ENCODE assay signal across 14 mouse cellular contexts in genomic region chr19:10398296-10398695, GRCm38 (mm10). TPM values are rescaled to one million over a fixed set of nuclear protein-coding genes. Genes with fewer than 3 reads are reported as not detected.
DNase-seq lines count a peak whose midpoint lies in the region; ATAC-seq lines count a peak whose summit lies in the region.
"Had no signal": no experiment of that assay in that cellular context is flagged by ENCODE, and none has a peak within 500 bp of the region (broad histone marks: within the 10 kb centered on the region; RNA-seq: fewer than 3 reads in every experiment).

No protein-coding gene starts in this region.

- intact Hi-C loops in left cerebral cortex, postnatal 36 days (cut with DNase I): loop anchor here (5.0 kb wide), 1 partner anchor 34 kb away; no protein-coding TSS in a partner anchor

- H3K27me3 ChIP-seq in forebrain, embryonic 13.5 days: no peaks in the 10 kb centered on the region
- no peaks in the 10 kb centered on the region for H3K27me3 ChIP-seq in forebrain, embryonic 11.5 days (ENCODE audit: control insufficient read depth, insufficient read depth, low read length)
- H3K27me3 ChIP-seq: hindbrain, embryonic 15.5 days had no signal

- no peak for DNase-seq in forebrain, embryonic 11.5 days (ENCODE audit: low spot score)
- DNase-seq in cerebellum, adult 9-10 months: peak; percentile 58
- peak; percentile 63 to 86 for DNase-seq in frontal cortex, postnatal 10 days (ENCODE audit: low spot score in 2 of 2)
- DNase-seq in left cerebral cortex, postnatal 36 days (ENCODE audit: low spot score in 2 of 2): peak; percentile 88 to 93
- DNase-seq in lung, postnatal 25 days (ENCODE audit: low spot score): no peak
- DNase-seq: B cell, adult 2 months had no signal

- no peak overlapping the region for H3K9ac ChIP-seq in forebrain, embryonic 13.5 days
- H3K9ac ChIP-seq in forebrain, embryonic 11.5 days (ENCODE audit: low read length): no peak overlapping the region
- H3K9ac ChIP-seq: hindbrain, embryonic 15.5 days; limb, embryonic 15.5 days had no signal

- no peak; the same call in 1 of the 2 replicates for ATAC-seq in forebrain, embryonic 13.5 days
- ATAC-seq in forebrain, embryonic 11.5 days (replicated peaks; ENCODE audit: low FRiP score): no peak
- ATAC-seq in monocyte, adult 5-6 weeks (replicated peaks; ENCODE audit: insufficient number of reproducible peaks, low FRiP score, low TSS enrichment, poor library complexity, severe bottlenecking): no peak
- ATAC-seq in activated CD4-positive, CD25-positive, alpha-beta regulatory T cell, adult 4 months: no peak

- H3K9me3 ChIP-seq in forebrain, embryonic 13.5 days (replicated peaks): no peaks in the 10 kb centered on the region
- H3K9me3 ChIP-seq in forebrain, embryonic 11.5 days (ENCODE audit: control insufficient read depth, low read length): no peaks in the 10 kb centered on the region
- H3K9me3 ChIP-seq: heart, embryonic 10.5 days; hindbrain, embryonic 15.5 days; limb, embryonic 15.5 days had no signal

- H3K27ac ChIP-seq in forebrain, embryonic 13.5 days: peak overlapping the region; percentile 60
- no peak overlapping the region for H3K27ac ChIP-seq in forebrain, embryonic 11.5 days (ENCODE audit: low read depth, low read length)
- H3K27ac ChIP-seq: heart, embryonic 10.5 days; hindbrain, embryonic 15.5 days; kidney, postnatal 0 days; limb, embryonic 15.5 days had no signal

- WGBS in forebrain, embryonic 13.5 days: 69% methylated on average over 6 of the region's 6 CpGs
- 71% methylated on average over 6 of the region's 6 CpGs for WGBS in forebrain, embryonic 11.5 days

- H3K4me2 ChIP-seq in forebrain, embryonic 13.5 days: no peak overlapping the region
- no peak overlapping the region for H3K4me2 ChIP-seq in forebrain, embryonic 11.5 days (ENCODE audit: low read depth, low read length, severe bottlenecking)
- H3K4me2 ChIP-seq: hindbrain, embryonic 15.5 days; limb, embryonic 15.5 days had no signal

- peaks cover 48% of the 10 kb centered on the region for H3K4me1 ChIP-seq in forebrain, embryonic 13.5 days
- H3K4me1 ChIP-seq in forebrain, embryonic 11.5 days (replicated peaks; ENCODE audit: control insufficient read depth, insufficient read depth, low read length): peaks cover 7% of the 10 kb centered on the region; the same call in 1 of the 2 replicates
- H3K4me1 ChIP-seq: limb, embryonic 15.5 days had no signal

- no peaks in the 10 kb centered on the region for H3K36me3 ChIP-seq in forebrain, embryonic 13.5 days (ENCODE audit: poor library complexity, severe bottlenecking)
- H3K36me3 ChIP-seq in forebrain, embryonic 11.5 days (ENCODE audit: control insufficient read depth, insufficient read depth, low read length): no peaks in the 10 kb centered on the region
- H3K36me3 ChIP-seq: heart, embryonic 10.5 days; hindbrain, embryonic 15.5 days; limb, embryonic 15.5 days had no signal

- no peak overlapping the region for H3K4me3 ChIP-seq in forebrain, embryonic 13.5 days
- no peak overlapping the region for H3K4me3 ChIP-seq in forebrain, embryonic 11.5 days (ENCODE audit: low read depth, low read length)
- H3K4me3 ChIP-seq: heart, embryonic 10.5 days; hindbrain, embryonic 15.5 days; limb, embryonic 15.5 days had no signal

RNA-seq across cellular contexts. Expression of gene Syt7, which starts 9.4 kb away (rescaled TPM):
- polyA plus RNA-seq in forebrain, embryonic 13.5 days (2015; fragmentation: Nextera tagmentation; extraction: Ambion mirVana): 4.4 and 5.0 TPM in 2 replicates
- polyA plus RNA-seq in forebrain, embryonic 11.5 days (2014; fragmentation: Nextera tagmentation; extraction: Ambion mirVana): 3.2 and 7.7 TPM in 2 replicates
- 100 to 1,000 TPM; 331 to 365 TPM for total RNA-seq in left cerebral cortex, postnatal 36 days (2021)
- total RNA-seq in monocyte, adult 5-6 weeks (2017): not detected in 3 replicates
- polyA plus RNA-seq in activated CD4-positive, CD25-positive, alpha-beta regulatory T cell, adult 4 months (2017; shearing (Covaris generic)): under 1 TPM in 1 of 2 experiments, not detected in 1; 0.05 TPM
- total RNA-seq: MEL had no signal

RNA-seq across cellular contexts. Expression of gene Lrrc10b, which starts 59.0 kb away (rescaled TPM):
- 0.25 and 0.40 TPM in 2 replicates for polyA plus RNA-seq in forebrain, embryonic 13.5 days (2015; fragmentation: Nextera tagmentation; extraction: Ambion mirVana)
- polyA plus RNA-seq in forebrain, embryonic 11.5 days (2014; fragmentation: Nextera tagmentation; extraction: Ambion mirVana): 0.33 and 0.71 TPM in 2 replicates
- total RNA-seq in left cerebral cortex, postnatal 36 days (2021): 10 to 100 TPM; 16.3 to 21.2 TPM
- 0.21 to 0.29 TPM in 2 of 3 replicates, not detected in the other for total RNA-seq in monocyte, adult 5-6 weeks (2017)
- not detected for polyA plus RNA-seq in activated CD4-positive, CD25-positive, alpha-beta regulatory T cell, adult 4 months (2017; shearing (Covaris generic))
- total RNA-seq: MEL had no signal

Comparison
In these comparisons a context has a peak if more than half of its experiments do, and no peak if none do; other contexts are left out.
1. DNase-seq: peak in cerebellum, adult 9-10 months (single experiment), frontal cortex, postnatal 10 days (2 of 2) and left cerebral cortex, postnatal 36 days (2 of 2); none in forebrain, embryonic 11.5 days (single experiment) and lung, postnatal 25 days (single experiment).